Mouse (Mus musculus) lung, postnatal 0 days (tissue): ENCODE measurements around the gene Gigyf1. TPM values are rescaled to one million over a fixed set of nuclear protein-coding genes. Genes with fewer than 3 reads are reported as not detected.

ENCODE experiments used
- ATAC-seq: fragments of 200-750 bp; cut with Nextera tagmentation; 2 replicates; pipeline ENCODE4 v1.8.0; 2017; ENCODE audit warnings: moderate library complexity
- DNase-seq: peaks from one replicate; pipeline ENCODE4 v3.0.0-alpha.2; 2016; ENCODE audit warnings: low spot score
- H3K27ac ChIP-seq: fragments of 300-500 bp; sonication (generic); 2 replicates; pipeline ENCODE4 v1.5.1; 2014; ENCODE audit warnings: antibody characterized with exemption, mild to moderate bottlenecking, low read length, mixed read lengths
- H3K27me3 ChIP-seq: fragments of 300-500 bp; sonication (generic); replicated peaks from 2 replicates; pipeline ENCODE4 v1.6.1; 2014; ENCODE audit warnings: low read length, mixed read lengths; ENCODE audit not compliant: insufficient read depth
- H3K36me3 ChIP-seq: fragments of 300-500 bp; sonication (generic); 2 replicates; pipeline ENCODE4 v1.6.1; 2014; ENCODE audit warnings: low read length, mixed read lengths; ENCODE audit not compliant: insufficient read depth
- H3K4me1 ChIP-seq: fragments of 300-500 bp; sonication (generic); 2 replicates; pipeline ENCODE4 v1.6.1; 2014; ENCODE audit warnings: antibody characterized with exemption, low read depth, low read length, mixed read lengths; ENCODE audit not compliant: insufficient read depth
- H3K4me2 ChIP-seq: fragments of 300-500 bp; sonication (generic); replicated peaks from 2 replicates; pipeline ENCODE4 v1.6.1; 2014; ENCODE audit warnings: low read depth, mild to moderate bottlenecking, low read length, moderate library complexity, mixed read lengths
- H3K4me3 ChIP-seq: fragments of 300-500 bp; sonication (generic); 2 replicates; pipeline ENCODE4 v1.5.1; 2014; ENCODE audit warnings: low read depth, low read length
- H3K9ac ChIP-seq: fragments of 300-500 bp; sonication (generic); replicated peaks from 2 replicates; pipeline ENCODE4 v1.6.1; 2014; ENCODE audit warnings: low read depth, mild to moderate bottlenecking
- H3K9me3 ChIP-seq: fragments of 300-500 bp; sonication (generic); 2 replicates; pipeline ENCODE4 v1.6.1; 2016; ENCODE audit warnings: low read length, mixed read lengths
- CTCF ChIP-seq: IDR thresholded peaks from 2 replicates; pipeline ENCODE4 v1.5.1; 2016; ENCODE audit warnings: antibody characterized with exemption, mild to moderate bottlenecking
- EP300 ChIP-seq: IDR thresholded peaks from 2 replicates; pipeline ENCODE4 v1.6.1; 2016; ENCODE audit warnings: antibody characterized with exemption, mild to moderate bottlenecking, control low read depth
- WGBS: fragments of 180-500 bp; shearing (Covaris S2); extraction: QIAGEN DNeasy Blood & Tissue Kit; methylation state at CpG from one replicate; pipeline ENCODE4 v1.1.7; 2014; 5-methylcytosine and 5-hydroxymethylcytosine counted together
- polyA plus RNA-seq: library from polyadenylated mRNA; unstranded; fragments of >200 nt; fragmentation: Nextera tagmentation; extraction: Ambion mirVana; gene quantifications from 2 replicates; pipeline ENCODE4 v1.2.1, GENCODE M21; 2015

The Gigyf1 gene
- polyA plus RNA-seq, 1 experiment from 2014 or later = 12.4 TPM

- TF ChIP-seq EP300 (peak; percentile 85), CTCF (peak; percentile 78)
- Histone ChIP-seq H3K4me3 (peak within 1 kb of the TSS; percentile 72), H3K4me1 (peaks cover 7% of the 10 kb centered on the region; the same call in 1 of the 2 replicates), H3K9me3 (no peaks in the 10 kb centered on the region), H3K27me3 (no peaks in the 10 kb centered on the region), H3K4me2 (peak within 1 kb of the TSS; percentile 57), H3K9ac (peak within 1 kb of the TSS; percentile 62), H3K36me3 (no peaks in the 10 kb centered on the region), H3K27ac (peak within 1 kb of the TSS; percentile 96)
- WGBS = 2% methylated on average over 62 of the region's 64 CpGs
- ATAC-seq (peak; percentile 96), DNase-seq (peak; percentile 99)
Measured at GRCm38 (mm10) chr5:137501709-137502666, 16.4 kb upstream of the Gigyf1 start, which contains the start of gene Pop7. Pop7 (minus strand) TSS chr5:137502518.

- ATAC-seq = peak; percentile 88
- TF ChIP-seq EP300 (no peak), CTCF (peak; percentile 99)
- DNase-seq = peak; percentile 98
- Histone ChIP-seq H3K4me2 (peak overlapping the region; percentile 49), H3K9ac (0 out of 2 replicates have a peak overlapping the region, but pooled peaks have one; percentile 10), H3K27ac (peak overlapping the region; percentile 96), H3K36me3 (no peaks in the 10 kb centered on the region), H3K27me3 (no peaks in the 10 kb centered on the region), H3K4me1 (peaks cover 7% of the 10 kb centered on the region; the same call in 1 of the 2 replicates), H3K4me3 (peak overlapping the region; percentile 72), H3K9me3 (no peaks in the 10 kb centered on the region)
- under 1% methylated on average over 30 of the region's 30 CpGs for WGBS
Measured at GRCm38 (mm10) chr5:137502667-137503110, 15.7 kb upstream of the Gigyf1 start.

GRCm38 (mm10) chr5:137504041-137504440 lies 14.3 kb upstream of the Gigyf1 start:
- peak; percentile 41; the same call in 1 of the 2 replicates for TF ChIP-seq CTCF
- no peak for TF ChIP-seq EP300
- Histone ChIP-seq H3K9me3 (no peaks in the 10 kb centered on the region), H3K4me1 (peaks cover 7% of the 10 kb centered on the region; the same call in 1 of the 2 replicates), H3K27me3 (no peaks in the 10 kb centered on the region), H3K27ac (no peak overlapping the region), H3K9ac (no peak overlapping the region), H3K4me3 (no peak overlapping the region), H3K36me3 (no peaks in the 10 kb centered on the region), H3K4me2 (no peak overlapping the region)
- WGBS = 71% methylated on average over 6 of the region's 6 CpGs
- ATAC-seq (no peak), DNase-seq (no peak)

GRCm38 (mm10) chr5:137510014-137510501 lies 8.3 kb upstream of the Gigyf1 start:
- peak; percentile 81 for DNase-seq
- Histone ChIP-seq H3K27me3 (no peaks in the 10 kb centered on the region), H3K4me3 (peak overlapping the region; percentile 99), H3K9ac (peak overlapping the region; percentile 92), H3K9me3 (no peaks in the 10 kb centered on the region), H3K36me3 (no peaks in the 10 kb centered on the region), H3K27ac (peak overlapping the region; percentile 87), H3K4me1 (peaks cover 9% of the 10 kb centered on the region), H3K4me2 (peak overlapping the region; percentile 88)
- ATAC-seq = peak; percentile 89
- no peak for TF ChIP-seq CTCF
- no peak for TF ChIP-seq EP300
- WGBS = 3% methylated on average over 13 of the region's 52 CpGs

- H3K27ac ChIP-seq = peak overlapping the region; percentile 87
- H3K4me3 ChIP-seq = peak overlapping the region; percentile 99
- ATAC-seq (peak; percentile 63), DNase-seq (no peak)
- under 1% methylated on average over 21 of the region's 83 CpGs for WGBS
- no peaks in the 10 kb centered on the region for H3K36me3 ChIP-seq
- peak overlapping the region; percentile 92 for H3K9ac ChIP-seq
- no peaks in the 10 kb centered on the region for H3K27me3 ChIP-seq
- no peak for TF ChIP-seq CTCF
- TF ChIP-seq EP300 = no peak
- no peaks in the 10 kb centered on the region for H3K9me3 ChIP-seq
- H3K4me2 ChIP-seq = peak overlapping the region; percentile 88
- peaks cover 9% of the 10 kb centered on the region for H3K4me1 ChIP-seq
Measured at GRCm38 (mm10) chr5:137510573-137511390, 7.6 kb upstream of the Gigyf1 start.
